Mouse (Mus musculus): Measurements from ENCODE around the gene Agbl4.
"Not testable (repeated sequence)": the region's sequence is repeated elsewhere in the genome, so short reads cannot be mapped to it uniquely, and the experiment has no call there.

Agbl4 gene

DNA sequence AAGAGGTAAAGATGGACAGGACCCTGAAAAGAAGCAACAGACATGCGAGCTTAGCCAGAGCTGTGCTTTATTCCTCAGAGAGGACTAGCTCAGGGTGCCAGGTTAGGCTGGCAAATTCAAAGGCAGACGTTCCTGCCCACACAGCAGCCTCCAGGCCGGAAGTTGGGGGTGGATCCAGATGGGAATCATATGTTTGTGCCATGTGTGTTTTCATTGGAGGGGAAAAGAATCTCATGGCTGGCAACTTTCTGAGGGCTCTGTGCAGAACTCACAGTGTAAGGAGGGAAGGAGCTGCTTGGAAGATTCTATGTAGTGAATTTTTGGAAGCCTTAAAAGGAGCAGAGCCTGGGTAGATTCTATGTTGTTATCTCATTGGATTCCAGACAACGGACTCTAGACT, 519.1 kb downstream of the Agbl4 start:
- DNase-seq (ENCODE audit: low spot score) = no peak

GRCm38 (mm10) chr4:110921013-110921412, 523.6 kb downstream of the Agbl4 start:
- no peak for DNase-seq (ENCODE audit: low spot score)

DNA sequence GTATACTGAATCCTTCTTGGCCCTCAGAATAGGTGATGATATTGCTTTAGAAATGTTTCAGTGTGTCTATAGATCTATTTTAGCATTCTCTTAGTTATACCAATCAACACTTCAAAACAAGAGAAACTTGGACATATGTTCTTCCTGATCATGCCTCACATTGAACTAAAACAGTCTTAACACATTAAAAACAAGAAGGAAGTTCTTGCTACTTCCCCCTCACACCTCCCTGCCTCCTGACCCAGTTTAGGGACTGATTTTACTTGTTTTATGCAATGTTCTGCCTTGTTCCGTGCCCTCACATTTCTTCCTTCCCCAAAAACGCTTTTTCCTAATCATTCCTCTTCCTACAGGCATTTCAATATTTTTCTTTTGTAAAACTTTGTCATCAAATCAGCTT, 604.2 kb downstream of the Agbl4 start:
- no peak for DNase-seq (ENCODE audit: low spot score)

DNA sequence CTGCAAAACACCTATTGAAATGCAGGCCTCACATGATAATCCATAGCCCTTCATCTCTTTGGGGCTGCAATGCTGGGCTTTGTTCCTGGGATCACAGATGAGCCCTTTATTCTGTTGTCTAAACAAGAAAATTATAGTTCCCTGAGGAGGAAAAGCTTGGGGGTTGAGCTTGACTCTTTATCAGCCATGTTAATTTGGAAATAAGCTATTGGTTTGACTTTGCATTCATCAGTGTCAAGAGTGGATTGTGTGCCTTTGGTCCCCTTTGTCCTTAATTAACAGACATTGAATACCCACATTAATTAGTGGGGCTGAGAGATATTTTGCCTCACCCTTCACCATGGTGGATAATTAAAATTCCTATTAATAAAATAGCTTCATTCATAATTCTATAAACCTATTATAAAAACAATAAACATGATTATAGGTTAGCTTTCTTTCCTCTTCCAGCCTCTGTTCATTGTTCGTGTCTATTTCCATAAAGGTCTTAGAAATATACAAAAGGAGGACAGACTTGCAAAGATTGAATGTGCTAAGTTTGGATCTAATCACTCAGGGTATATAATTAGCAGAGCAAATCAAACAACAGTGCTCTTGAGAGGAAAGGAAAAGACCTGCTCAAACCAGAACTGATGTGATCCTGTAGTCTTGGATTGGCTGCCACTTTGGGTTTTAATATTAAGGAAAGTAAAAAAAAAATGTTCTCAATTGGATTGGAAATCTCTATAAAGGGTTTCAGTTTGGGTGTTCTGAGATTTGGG, 607.4 kb downstream of the Agbl4 start:
- DNase-seq (ENCODE audit: low spot score) = no peak

- DNase-seq (ENCODE audit: low spot score) = no peak
Measured at GRCm38 (mm10) chr4:111019376-111019775, 621.9 kb downstream of the Agbl4 start.

DNA sequence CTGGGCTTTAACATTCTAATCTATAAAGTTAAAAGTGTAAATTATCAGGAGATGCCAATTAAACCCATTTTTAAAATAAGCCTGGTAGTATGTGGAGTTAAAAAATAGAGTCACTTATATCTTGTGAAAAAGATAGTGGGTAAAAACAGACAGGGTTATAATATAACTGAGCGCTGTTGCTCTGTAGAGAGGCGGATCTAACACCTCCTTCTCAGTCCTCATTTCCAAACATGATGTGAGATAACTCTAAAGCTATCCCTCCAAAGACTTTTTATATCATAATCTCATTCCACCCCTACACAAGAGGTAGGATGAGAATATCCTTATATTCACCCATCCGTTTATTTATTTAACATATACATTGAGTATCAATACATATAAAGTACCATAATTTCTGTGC, 669.9 kb downstream of the Agbl4 start:
- no peak for DNase-seq (ENCODE audit: low spot score)

- DNase-seq (ENCODE audit: low spot score) = no peak
Measured at GRCm38 (mm10) chr4:111073738-111074497, 676.5 kb downstream of the Agbl4 start.

- DNase-seq (ENCODE audit: low spot score) = no peak
Measured at GRCm38 (mm10) chr4:111074701-111075154, 677.3 kb downstream of the Agbl4 start.

DNA sequence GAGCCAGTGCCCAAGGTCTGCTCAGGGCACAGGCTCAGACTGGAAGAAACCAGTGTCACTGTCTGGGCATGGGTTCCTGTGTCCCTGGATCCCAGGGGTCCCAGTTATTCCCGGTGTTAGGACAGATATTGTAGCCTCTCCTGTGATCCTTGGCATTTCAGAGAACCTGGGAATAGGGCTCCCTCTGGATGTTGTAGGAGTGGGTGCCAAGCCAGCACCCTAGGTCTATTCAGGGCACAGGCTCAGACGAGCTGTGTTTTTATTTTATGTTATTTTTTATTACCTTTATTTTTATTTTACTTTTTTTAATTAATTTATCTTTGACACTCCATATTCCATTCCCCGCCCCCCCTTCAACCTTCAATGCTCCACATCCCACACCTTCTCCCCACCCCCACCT, 680.3 kb downstream of the Agbl4 start:
- DNase-seq (ENCODE audit: low spot score) = no peak

GRCm38 (mm10) chr4:111085330-111085729, 687.9 kb downstream of the Agbl4 start:
- DNase-seq (ENCODE audit: low spot score) = no peak

DNA sequence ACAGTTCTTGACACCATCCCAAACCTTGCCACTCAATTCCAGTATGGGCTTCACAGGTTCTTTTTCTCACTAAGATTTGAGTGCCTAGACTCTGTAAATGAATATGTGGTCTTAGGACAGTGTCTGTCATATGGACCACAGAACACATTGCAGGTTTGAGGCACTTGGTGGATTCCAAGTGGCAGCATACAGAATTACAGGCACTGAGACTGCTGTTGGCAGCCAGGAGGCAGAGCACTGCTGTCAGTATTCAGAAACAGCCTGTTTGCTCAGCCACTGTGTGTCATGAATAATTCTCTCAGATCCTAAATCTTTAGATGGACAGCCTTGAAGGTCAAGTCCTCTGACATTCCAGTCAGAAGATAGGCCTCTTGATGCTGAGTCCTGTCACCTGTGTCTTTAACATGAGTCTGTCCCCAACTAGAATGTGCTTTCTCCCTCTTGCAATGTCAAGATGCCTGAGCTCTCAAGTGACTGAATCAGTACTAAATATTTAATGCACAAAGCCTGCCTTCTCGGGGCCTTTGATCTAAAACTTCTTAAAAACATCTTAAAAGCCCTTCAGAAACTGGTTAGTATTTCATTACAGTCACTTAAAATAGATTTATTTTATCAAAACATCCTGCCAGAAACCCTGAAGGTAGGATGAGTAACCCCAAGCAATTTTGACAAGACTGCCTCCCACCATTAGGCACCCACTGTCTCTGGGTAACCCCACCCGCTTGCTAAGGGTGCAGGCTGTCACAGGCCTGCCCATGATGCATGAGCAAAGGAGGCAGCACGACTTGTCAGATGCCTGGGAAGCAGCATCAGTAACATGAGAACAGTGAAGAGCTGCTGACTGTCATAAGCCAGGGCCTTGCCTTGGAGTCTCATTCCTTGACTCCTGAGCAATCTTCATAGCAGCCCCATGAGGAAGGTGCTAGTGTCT, 739.0 kb downstream of the Agbl4 start:
- no peak for DNase-seq (ENCODE audit: low spot score)

GRCm38 (mm10) chr4:111147748-111148147, 750.3 kb downstream of the Agbl4 start:
- no peak for DNase-seq (ENCODE audit: low spot score)

DNA sequence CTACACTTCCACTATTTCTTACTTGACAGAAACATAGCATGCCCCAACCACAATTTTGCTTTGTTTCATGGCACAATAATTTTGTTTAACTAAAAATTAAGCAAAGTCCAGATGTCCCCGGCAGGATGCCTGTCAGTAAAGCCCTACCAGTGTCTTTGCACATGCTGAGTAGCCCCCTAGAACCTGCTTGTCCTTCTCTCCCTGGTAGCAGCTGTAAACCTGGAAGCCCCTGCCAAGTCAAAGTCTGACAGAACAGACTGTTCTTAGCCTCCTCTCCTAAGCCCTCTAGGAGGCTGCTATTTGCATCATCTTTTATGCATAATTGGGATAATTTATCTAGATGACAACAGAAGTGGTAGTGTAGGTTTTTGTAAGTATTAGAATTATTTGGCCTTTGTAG, 758.4 kb downstream of the Agbl4 start:
- no peak for DNase-seq (ENCODE audit: low spot score)

- DNase-seq (ENCODE audit: low spot score) = no peak
Measured at GRCm38 (mm10) chr4:111181478-111181877, 784.0 kb downstream of the Agbl4 start.

DNA sequence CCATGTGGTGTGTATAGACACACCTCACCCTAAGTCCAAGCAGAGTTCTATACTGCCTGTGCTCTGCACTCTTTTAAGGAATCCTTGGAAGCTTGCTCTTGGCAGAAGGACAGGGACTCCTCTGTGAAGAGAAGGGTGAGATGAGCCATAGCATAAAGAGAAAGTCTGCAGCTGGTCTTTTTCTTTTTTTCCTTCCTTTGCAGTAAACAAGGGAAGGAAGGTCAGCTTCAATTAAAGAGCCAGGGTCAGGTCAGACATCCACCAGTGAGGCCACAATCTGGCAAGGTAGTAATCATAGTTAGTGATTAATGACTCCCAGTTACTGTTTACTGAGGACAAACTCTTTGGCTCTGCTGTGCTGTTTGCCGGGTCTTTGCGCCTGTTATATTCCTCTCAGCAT, 802.6 kb downstream of the Agbl4 start:
- DNase-seq (ENCODE audit: low spot score) = no peak

GRCm38 (mm10) chr4:111215191-111215762, 817.8 kb downstream of the Agbl4 start:
- no peak for DNase-seq (ENCODE audit: low spot score)

DNA sequence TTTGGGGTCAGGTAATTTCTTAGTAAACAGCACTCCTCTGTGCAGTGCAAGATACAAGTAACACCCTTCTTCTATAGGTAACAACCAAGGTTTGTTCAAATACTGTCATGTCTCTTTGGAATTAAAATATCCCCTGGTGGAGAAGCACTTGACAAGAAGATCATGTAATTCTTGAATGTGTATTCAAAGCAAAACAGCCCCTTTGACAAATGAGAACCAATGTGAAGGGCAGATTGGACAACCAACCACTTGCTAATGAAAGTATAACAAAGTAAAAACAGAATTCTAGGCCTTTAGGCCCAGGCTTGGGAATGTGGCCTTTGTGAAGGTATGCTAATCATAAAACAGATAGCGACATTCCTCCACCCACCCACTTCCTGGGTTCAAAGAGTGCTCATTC, 821.6 kb downstream of the Agbl4 start:
- DNase-seq (ENCODE audit: low spot score) = not testable (repeated sequence)

DNA sequence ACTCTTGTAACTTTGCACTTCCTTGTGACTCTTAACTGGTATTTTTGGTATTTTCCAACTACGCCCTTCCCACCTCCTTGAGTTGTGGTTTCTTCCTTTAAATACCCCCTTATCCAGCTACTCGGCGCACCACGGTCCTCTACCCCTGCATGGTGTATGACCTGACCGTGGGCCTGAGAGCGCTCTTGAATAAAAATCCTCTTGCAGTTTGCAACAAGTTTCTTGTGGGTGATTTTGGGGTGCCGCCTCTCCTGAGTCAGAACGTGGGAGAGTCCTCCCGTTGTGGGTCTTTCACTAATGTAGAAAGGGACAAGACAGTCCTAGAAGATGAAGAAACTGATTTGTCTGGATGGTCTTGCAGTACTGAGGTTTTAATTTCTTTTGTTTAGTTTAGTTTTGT, 822.1 kb downstream of the Agbl4 start:
- DNase-seq (ENCODE audit: low spot score) = not testable (repeated sequence)

GRCm38 (mm10) chr4:111233849-111234248, 836.4 kb downstream of the Agbl4 start:
- no peak for DNase-seq (ENCODE audit: low spot score)

- DNase-seq (ENCODE audit: low spot score) = no peak
Measured at GRCm38 (mm10) chr4:111251917-111252316, 854.5 kb downstream of the Agbl4 start.

DNA sequence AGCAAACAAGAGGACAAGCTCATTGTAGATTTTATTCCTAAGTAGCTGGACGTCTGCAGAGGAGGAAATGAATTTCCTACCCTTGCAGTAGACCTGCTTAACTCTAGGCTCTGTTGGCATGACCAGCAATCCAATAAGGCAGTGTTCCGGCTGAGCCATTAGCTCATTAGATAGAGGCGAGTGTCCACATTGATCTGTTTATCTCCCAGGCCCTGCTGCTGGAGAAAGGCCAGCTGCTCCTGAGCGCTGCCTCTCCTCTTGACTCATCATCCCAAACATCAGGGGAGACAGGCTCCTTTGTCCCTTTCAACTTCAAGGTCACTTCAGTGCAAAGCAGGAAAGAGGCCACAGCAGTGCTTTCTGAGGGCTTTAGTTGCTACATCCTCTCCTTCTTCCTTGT, 858.0 kb downstream of the Agbl4 start:
- no peak for DNase-seq (ENCODE audit: low spot score)

DNA sequence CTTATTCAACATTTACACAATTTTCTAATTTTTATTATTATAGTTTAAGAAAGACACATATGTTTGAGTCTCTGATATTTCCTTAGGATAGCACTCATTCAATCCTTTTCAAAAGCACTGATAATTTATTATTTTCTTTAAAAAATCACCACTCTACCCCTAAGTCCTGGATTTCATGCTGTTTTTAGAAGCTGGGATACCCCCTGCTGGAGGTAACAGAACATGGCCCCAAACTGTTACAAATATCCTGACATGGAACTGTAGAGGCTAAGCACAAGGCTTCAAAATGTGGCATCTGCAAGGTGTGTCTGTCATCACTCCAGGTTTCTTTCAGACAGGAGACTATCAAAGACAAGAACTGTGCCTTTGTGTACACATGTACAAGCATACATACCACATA, 859.5 kb downstream of the Agbl4 start:
- no peak for DNase-seq (ENCODE audit: low spot score)

All from spleen, adult 12 weeks (tissue).